Mouse (Mus musculus) lung, embryonic 15.5 days (tissue): ENCODE measurements at regions not wholly inside any gene's neighbourhood (a gene's known extent, or its start where the extent isn't known, plus 50 kb on each side); places are given as distances from the start of the nearest gene placed in this dataset.

ENCODE experiments used
- ATAC-seq: fragments of 200-750 bp; cut with Nextera tagmentation; 2 replicates; pipeline ENCODE4 v1.8.0; 2017; ENCODE audit warnings: moderate number of reproducible peaks, borderline replicate concordance; ENCODE audit not compliant: low FRiP score, low TSS enrichment; ENCODE audit errors: extremely low read depth
- H3K27ac ChIP-seq: fragments of 300-500 bp; sonication (generic); 2 replicates; pipeline ENCODE4 v1.5.1; 2015; ENCODE audit warnings: moderate library complexity, mild to moderate bottlenecking, inconsistent platforms
- H3K27me3 ChIP-seq: fragments of 300-500 bp; sonication (generic); 2 replicates; pipeline ENCODE4 v1.6.1; 2015; ENCODE audit warnings: inconsistent platforms
- H3K36me3 ChIP-seq: fragments of 300-500 bp; sonication (generic); 2 replicates; pipeline ENCODE4 v1.6.1; 2015; ENCODE audit warnings: inconsistent platforms
- H3K4me1 ChIP-seq: fragments of 300-500 bp; sonication (generic); 2 replicates; pipeline ENCODE4 v1.6.1; 2015; ENCODE audit warnings: inconsistent platforms
- H3K4me2 ChIP-seq: fragments of 300-500 bp; sonication (generic); 2 replicates; pipeline ENCODE4 v1.6.1; 2015; ENCODE audit warnings: inconsistent platforms, mild to moderate bottlenecking, moderate library complexity
- H3K4me3 ChIP-seq: fragments of 300-500 bp; sonication (generic); 2 replicates; pipeline ENCODE4 v1.5.1; 2015; ENCODE audit warnings: mild to moderate bottlenecking, inconsistent platforms
- H3K9ac ChIP-seq: fragments of 300-500 bp; sonication (generic); 2 replicates; pipeline ENCODE4 v1.6.1; 2015; ENCODE audit warnings: inconsistent platforms
- H3K9me3 ChIP-seq: fragments of 300-500 bp; sonication (generic); 2 replicates; pipeline ENCODE4 v1.6.1; 2016; ENCODE audit warnings: inconsistent platforms
- WGBS: fragments of 180-500 bp; shearing (Covaris S2); methylation state at CpG from one replicate; pipeline ENCODE4 v1.1.7; 2015; 5-methylcytosine and 5-hydroxymethylcytosine counted together

GRCm38 (mm10) chr1:137653495-137653894, 522.0 kb downstream of the Ptprc start:
- Histone ChIP-seq H3K4me2 (no peak overlapping the region), H3K4me1 (peaks cover 21% of the 10 kb centered on the region), H3K27ac (peak overlapping the region; percentile 34; the same call in 1 of the 2 replicates), H3K9me3 (no peaks in the 10 kb centered on the region), H3K27me3 (no peaks in the 10 kb centered on the region), H3K4me3 (no peak overlapping the region), H3K36me3 (no peaks in the 10 kb centered on the region), H3K9ac (no peak overlapping the region)
- 70% methylated on average over 5 of the region's 5 CpGs for WGBS
- ATAC-seq = no peak

DNA sequence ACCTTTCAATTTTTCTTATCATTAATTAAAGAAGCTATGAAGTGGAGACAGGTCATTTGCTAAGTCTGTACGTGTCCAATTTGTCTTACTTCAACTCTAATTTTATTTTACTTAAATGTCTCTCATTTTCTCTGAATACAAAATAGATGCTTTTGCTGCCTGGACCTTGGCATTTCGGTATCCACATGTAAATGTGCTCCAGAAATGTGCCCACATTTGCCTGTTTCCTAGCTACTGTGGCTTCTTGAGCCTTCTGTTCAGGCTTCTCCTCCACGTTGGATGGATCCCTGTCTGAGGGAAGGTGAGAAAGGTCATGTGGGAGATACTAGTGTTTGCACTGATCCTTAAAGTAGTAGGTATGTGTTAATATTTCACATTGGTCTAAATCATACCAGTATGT, 524.9 kb downstream of the Ptprc start:
- no peaks in the 10 kb centered on the region for H3K36me3 ChIP-seq
- 50% methylated on average over 3 of the region's 3 CpGs for WGBS
- no peak overlapping the region; the same call in 1 of the 2 replicates for H3K27ac ChIP-seq

GRCm38 (mm10) chr1:137650082-137650481, 525.4 kb downstream of the Ptprc start:
- WGBS = 15% methylated on average over 2 of the region's 2 CpGs
- peaks cover 17% of the 10 kb centered on the region for H3K4me1 ChIP-seq
- no peak overlapping the region for H3K4me2 ChIP-seq
- H3K36me3 ChIP-seq = no peaks in the 10 kb centered on the region
- H3K9me3 ChIP-seq = no peaks in the 10 kb centered on the region
- peak overlapping the region; percentile 30; the same call in 1 of the 2 replicates for H3K27ac ChIP-seq
- ATAC-seq = no peak; the same call in 1 of the 2 replicates
- H3K4me3 ChIP-seq = no peak overlapping the region
- no peak overlapping the region for H3K9ac ChIP-seq
- H3K27me3 ChIP-seq = no peaks in the 10 kb centered on the region

More for the DNA sequence above, 524.9 kb downstream of the Ptprc start:
- no peak overlapping the region for H3K9ac ChIP-seq
- peaks cover 17% of the 10 kb centered on the region for H3K4me1 ChIP-seq
- H3K27me3 ChIP-seq = no peaks in the 10 kb centered on the region
- ATAC-seq = no peak
- H3K4me3 ChIP-seq = no peak overlapping the region
- H3K9me3 ChIP-seq = no peaks in the 10 kb centered on the region
- H3K4me2 ChIP-seq = no peak overlapping the region

GRCm38 (mm10) chr1:137648832-137649231, 526.7 kb downstream of the Ptprc start:
- WGBS = 86% methylated on average over 1 of the region's 1 CpGs

DNA sequence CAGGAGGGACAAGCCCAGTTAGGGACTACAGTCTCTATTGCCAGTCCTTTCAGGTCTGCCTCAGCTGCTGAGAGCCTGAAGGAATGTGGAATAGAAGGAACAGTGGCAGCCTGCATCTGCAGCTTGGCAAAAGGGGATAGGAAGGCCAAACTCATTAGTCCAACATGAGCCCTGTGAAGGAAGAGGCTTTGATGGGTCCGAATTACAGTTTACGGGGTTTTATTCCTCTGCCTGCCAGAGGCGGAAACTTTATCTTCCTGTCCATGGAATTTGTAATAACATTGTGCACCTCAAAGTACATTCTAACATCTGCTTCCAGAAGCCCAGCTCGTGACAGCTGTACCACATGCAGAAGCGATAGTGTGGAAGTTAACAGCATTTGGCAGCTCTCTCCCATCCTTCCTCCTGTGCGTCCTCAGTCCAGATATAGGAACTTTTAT, 530.9 kb downstream of the Ptprc start:
- H3K4me2 ChIP-seq = no peak overlapping the region
- peaks cover 5% of the 10 kb centered on the region; the same call in 1 of the 2 replicates for H3K4me1 ChIP-seq
- peak overlapping the region; percentile 41; the same call in 1 of the 2 replicates for H3K27ac ChIP-seq
- H3K9me3 ChIP-seq = no peaks in the 10 kb centered on the region
- H3K4me3 ChIP-seq = no peak overlapping the region
- no peaks in the 10 kb centered on the region for H3K27me3 ChIP-seq
- WGBS = 32% methylated on average over 6 of the region's 6 CpGs
- H3K36me3 ChIP-seq = no peaks in the 10 kb centered on the region
- ATAC-seq = peak; percentile 46
- H3K9ac ChIP-seq = no peak overlapping the region

More at GRCm38 (mm10) chr1:137648832-137649231, 526.7 kb downstream of the Ptprc start:
- no peak overlapping the region for H3K9ac ChIP-seq
- H3K4me2 ChIP-seq = no peak overlapping the region
- H3K4me3 ChIP-seq = no peak overlapping the region
- H3K9me3 ChIP-seq = no peaks in the 10 kb centered on the region
- H3K27ac ChIP-seq = no peak overlapping the region
- no peak for ATAC-seq
- no peaks in the 10 kb centered on the region for H3K27me3 ChIP-seq
- H3K36me3 ChIP-seq = no peaks in the 10 kb centered on the region
- peaks cover 14% of the 10 kb centered on the region for H3K4me1 ChIP-seq

DNA sequence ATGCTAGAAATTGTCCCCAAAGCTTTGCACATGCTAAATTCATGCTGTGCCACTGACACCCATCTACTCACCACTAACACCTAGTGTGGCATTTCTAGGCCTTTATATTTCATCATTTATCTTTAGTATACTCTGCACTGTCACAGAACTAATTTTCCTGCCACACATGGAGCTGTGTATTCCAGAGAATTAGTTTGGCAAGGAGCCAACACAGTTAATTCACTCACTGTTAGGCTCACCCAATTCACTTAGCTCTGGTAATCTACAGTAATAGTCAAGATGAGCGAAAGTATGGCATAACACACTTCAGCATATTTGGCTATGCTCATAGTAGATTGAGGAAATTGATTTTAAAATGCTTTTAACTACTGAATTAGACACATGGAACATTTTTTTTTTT, 532.0 kb downstream of the Ptprc start:
- no peak overlapping the region for H3K4me2 ChIP-seq
- H3K4me1 ChIP-seq = peaks cover 5% of the 10 kb centered on the region; the same call in 1 of the 2 replicates
- no peak overlapping the region for H3K9ac ChIP-seq
- WGBS = 76% methylated on average over 1 of the region's 1 CpGs
- H3K36me3 ChIP-seq = no peaks in the 10 kb centered on the region
- no peaks in the 10 kb centered on the region for H3K9me3 ChIP-seq
- H3K4me3 ChIP-seq = no peak overlapping the region
- no peak overlapping the region for H3K27ac ChIP-seq
- no peaks in the 10 kb centered on the region for H3K27me3 ChIP-seq
- no peak for ATAC-seq

- WGBS = 38% methylated on average over 7 of the region's 7 CpGs
- no peak overlapping the region for H3K27ac ChIP-seq
Observed at GRCm38 (mm10) chr1:137640848-137641247, 534.7 kb downstream of the Ptprc start.

GRCm38 (mm10) chr1:137636947-137637346, 538.6 kb downstream of the Ptprc start:
- no peaks in the 10 kb centered on the region for H3K36me3 ChIP-seq
- ATAC-seq = no peak
- H3K4me3 ChIP-seq = no peak overlapping the region
- WGBS = 52% methylated on average over 3 of the region's 3 CpGs
- H3K9ac ChIP-seq = no peak overlapping the region
- no peaks in the 10 kb centered on the region for H3K27me3 ChIP-seq
- H3K4me2 ChIP-seq = no peak overlapping the region
- no peaks in the 10 kb centered on the region for H3K9me3 ChIP-seq
- no peak overlapping the region for H3K27ac ChIP-seq
- H3K4me1 ChIP-seq = no peaks in the 10 kb centered on the region

More at GRCm38 (mm10) chr1:137640848-137641247, 534.7 kb downstream of the Ptprc start:
- no peak overlapping the region for H3K4me2 ChIP-seq
- H3K9me3 ChIP-seq = no peaks in the 10 kb centered on the region
- ATAC-seq = no peak
- H3K4me1 ChIP-seq = peaks cover 5% of the 10 kb centered on the region; the same call in 1 of the 2 replicates
- H3K27me3 ChIP-seq = no peaks in the 10 kb centered on the region
- no peak overlapping the region for H3K4me3 ChIP-seq
- H3K36me3 ChIP-seq = no peaks in the 10 kb centered on the region
- no peak overlapping the region for H3K9ac ChIP-seq

DNA sequence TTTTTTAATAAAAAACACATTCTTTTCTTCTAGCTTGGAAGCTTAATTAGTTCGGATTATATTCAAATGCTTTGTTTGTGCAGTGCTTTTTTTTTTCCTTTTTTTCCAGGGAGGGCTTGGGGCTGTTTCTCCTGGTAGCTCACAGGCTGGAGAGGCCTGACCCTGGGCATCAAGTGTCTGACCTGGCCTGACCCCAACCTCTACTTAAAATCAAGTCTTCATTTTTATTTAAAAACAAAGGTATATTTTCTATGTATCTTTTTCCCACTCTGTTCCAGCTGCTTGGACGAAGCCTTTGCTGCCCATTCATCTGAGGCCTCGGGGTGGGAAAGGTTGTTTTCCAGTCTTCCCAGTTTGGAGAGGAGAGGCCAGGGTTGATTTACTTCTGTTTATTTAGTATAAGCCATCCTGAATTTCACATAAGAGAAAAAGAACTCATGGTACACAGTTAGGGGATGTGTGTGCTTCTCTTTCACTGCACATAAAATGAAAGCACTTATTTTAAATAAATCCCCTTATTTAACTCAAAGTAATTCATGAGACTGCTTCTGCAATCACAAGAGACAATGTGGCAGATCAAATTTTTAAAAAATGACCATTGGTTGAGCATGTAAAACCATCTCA, 539.1 kb downstream of the Ptprc start:
- H3K9ac ChIP-seq = no peak overlapping the region
- 43% methylated on average over 3 of the region's 3 CpGs for WGBS
- no peaks in the 10 kb centered on the region for H3K9me3 ChIP-seq
- no peak overlapping the region for H3K4me3 ChIP-seq
- H3K27me3 ChIP-seq = no peaks in the 10 kb centered on the region
- H3K36me3 ChIP-seq = no peaks in the 10 kb centered on the region
- H3K4me1 ChIP-seq = no peaks in the 10 kb centered on the region
- no peak for ATAC-seq
- no peak overlapping the region for H3K4me2 ChIP-seq
- no peak overlapping the region for H3K27ac ChIP-seq

DNA sequence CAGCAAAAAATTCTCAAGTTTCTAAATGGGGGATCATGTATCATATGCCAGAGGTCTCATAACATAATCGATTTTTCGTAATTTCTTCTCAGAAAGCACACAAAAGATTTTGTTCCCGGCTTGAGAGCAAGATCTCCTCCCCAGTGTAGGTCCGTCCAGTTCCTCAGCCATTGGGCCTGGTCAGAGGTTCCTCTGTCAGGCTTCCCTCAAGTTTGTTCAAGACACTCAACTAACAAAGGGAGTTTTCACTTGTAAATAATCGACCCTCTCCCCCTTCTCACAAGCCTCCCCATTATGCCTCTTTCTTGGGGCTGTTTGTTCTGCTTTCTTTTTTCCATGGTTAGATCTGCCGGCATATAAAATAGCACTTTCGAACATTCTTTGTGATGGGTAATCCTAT, 539.7 kb downstream of the Ptprc start:
- Histone ChIP-seq H3K9ac (no peak overlapping the region), H3K27me3 (no peaks in the 10 kb centered on the region), H3K4me1 (no peaks in the 10 kb centered on the region), H3K9me3 (no peaks in the 10 kb centered on the region), H3K4me2 (no peak overlapping the region), H3K36me3 (no peaks in the 10 kb centered on the region), H3K4me3 (no peak overlapping the region), H3K27ac (no peak overlapping the region)
- ATAC-seq = no peak
- WGBS = 52% methylated on average over 7 of the region's 7 CpGs

- Histone ChIP-seq H3K27me3 (no peaks in the 10 kb centered on the region), H3K9me3 (no peaks in the 10 kb centered on the region)
Observed at GRCm38 (mm10) chr1:137631546-137631945, 544.0 kb downstream of the Ptprc start.

DNA sequence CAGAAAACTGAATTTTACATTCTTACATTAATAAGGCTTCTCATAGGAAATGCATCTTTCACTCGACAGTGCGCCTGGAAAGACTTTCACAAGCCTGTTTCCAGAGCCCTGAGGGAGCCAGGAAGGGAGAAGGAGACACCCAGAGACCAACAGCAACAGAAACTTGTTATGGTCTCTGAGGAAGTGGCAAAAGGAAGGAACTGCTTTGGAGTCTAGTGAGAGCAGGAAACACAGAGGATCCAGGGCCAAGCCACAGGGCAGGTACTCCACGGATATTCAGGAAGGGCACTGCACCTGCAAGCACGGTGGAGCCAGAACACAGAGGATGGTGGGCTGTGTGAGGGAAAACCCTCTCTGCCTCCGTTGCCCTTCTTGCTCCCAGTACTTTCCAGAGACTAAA, 554.8 kb downstream of the Ptprc start:
- Histone ChIP-seq H3K27me3 (no peaks in the 10 kb centered on the region), H3K9ac (no peak overlapping the region), H3K36me3 (no peaks in the 10 kb centered on the region), H3K9me3 (no peaks in the 10 kb centered on the region), H3K27ac (0 out of 2 replicates have a peak overlapping the region, but pooled peaks have one; percentile 23), H3K4me3 (no peak overlapping the region), H3K4me1 (no peaks in the 10 kb centered on the region), H3K4me2 (no peak overlapping the region)
- 66% methylated on average over 5 of the region's 5 CpGs for WGBS
- ATAC-seq = no peak

More at GRCm38 (mm10) chr1:137631546-137631945, 544.0 kb downstream of the Ptprc start:
- Histone ChIP-seq H3K4me3 (no peak overlapping the region), H3K36me3 (no peaks in the 10 kb centered on the region), H3K27ac (no peak overlapping the region), H3K9ac (no peak overlapping the region), H3K4me1 (no peaks in the 10 kb centered on the region), H3K4me2 (no peak overlapping the region)
- no peak for ATAC-seq
